Mouse (Mus musculus) midbrain, embryonic 12.5 days (tissue): ENCODE data around the gene Rbm28. TPM values are rescaled to one million over a fixed set of nuclear protein-coding genes. Genes with fewer than 3 reads are reported as not detected.

Experiments used
- ATAC-seq: fragments of 200-750 bp; cut with Nextera tagmentation; 2 replicates; pipeline ENCODE4 v1.8.0; 2017; ENCODE audit warnings: low read depth, moderate TSS enrichment, moderate library complexity; ENCODE audit not compliant: low FRiP score
- H3K27ac ChIP-seq: fragments of 300-500 bp; sonication (generic); replicated peaks from 2 replicates; pipeline ENCODE4 v1.5.1; 2016; ENCODE audit warnings: mild to moderate bottlenecking
- H3K27me3 ChIP-seq: fragments of 300-500 bp; sonication (generic); 2 replicates; pipeline ENCODE4 v1.6.1; 2016; ENCODE audit warnings: mild to moderate bottlenecking
- H3K36me3 ChIP-seq: fragments of 300-500 bp; sonication (generic); 2 replicates; pipeline ENCODE4 v1.6.1; 2016
- H3K4me1 ChIP-seq: fragments of 300-500 bp; sonication (generic); 2 replicates; pipeline ENCODE4 v1.6.1; 2016
- H3K4me2 ChIP-seq: fragments of 300-500 bp; sonication (generic); replicated peaks from 2 replicates; pipeline ENCODE4 v1.6.1; 2016; ENCODE audit warnings: mild to moderate bottlenecking, moderate library complexity
- H3K4me3 ChIP-seq: fragments of 300-500 bp; sonication (generic); 2 replicates; pipeline ENCODE4 v1.5.1; 2016; ENCODE audit warnings: mild to moderate bottlenecking
- H3K9ac ChIP-seq: fragments of 300-500 bp; sonication (generic); replicated peaks from 2 replicates; pipeline ENCODE4 v1.6.1; 2016; ENCODE audit warnings: mild to moderate bottlenecking, moderate library complexity
- H3K9me3 ChIP-seq: fragments of 300-500 bp; sonication (generic); 2 replicates; pipeline ENCODE4 v1.6.1; 2016; ENCODE audit warnings: mild to moderate bottlenecking
- WGBS: fragments of 180-500 bp; shearing (Covaris S2); methylation state at CpG from one replicate; pipeline ENCODE4 v1.1.7; 2016; 5-methylcytosine and 5-hydroxymethylcytosine counted together
- polyA plus RNA-seq: library from polyadenylated mRNA; unstranded; fragments of >200 nt; fragmentation: Nextera tagmentation; extraction: Ambion mirVana; gene quantifications from 2 replicates; pipeline ENCODE4 v1.2.1, GENCODE M21; 2016

Rbm28 gene
- polyA plus RNA-seq, 1 experiment from 2014 or later: 59.7 TPM

DNA sequence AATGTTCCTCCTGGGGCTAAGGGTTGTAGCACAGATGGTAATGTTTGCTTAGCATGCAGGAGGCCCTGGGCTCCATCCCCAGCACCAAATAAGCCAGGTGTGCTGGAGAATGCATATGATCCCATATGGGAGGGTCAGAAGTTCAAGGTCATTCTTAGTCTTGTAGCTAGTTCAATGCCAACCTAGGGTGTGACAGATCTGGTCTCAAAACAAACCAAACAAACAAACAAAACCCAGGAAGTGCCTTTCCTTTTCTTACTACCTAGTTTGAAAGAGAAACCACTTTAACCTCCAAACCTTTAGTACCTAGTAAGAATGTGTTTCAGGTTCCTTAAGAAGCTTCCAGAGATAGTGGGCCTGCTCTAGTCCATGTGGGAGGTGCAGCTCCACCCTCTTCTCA lies 46.6 kb downstream of the Rbm28 start:
- H3K36me3 ChIP-seq: 0 out of 2 replicates have a peak, but pooled peaks cover 2% of the 10 kb centered on the region
- no peak overlapping the region for H3K4me3 ChIP-seq
- no peaks in the 10 kb centered on the region for H3K27me3 ChIP-seq
- H3K9me3 ChIP-seq: no peaks in the 10 kb centered on the region
- no peaks in the 10 kb centered on the region for H3K4me1 ChIP-seq
- H3K4me2 ChIP-seq: no peak overlapping the region
- ATAC-seq: no peak
- H3K9ac ChIP-seq: no peak overlapping the region
- no peak overlapping the region for H3K27ac ChIP-seq

DNA sequence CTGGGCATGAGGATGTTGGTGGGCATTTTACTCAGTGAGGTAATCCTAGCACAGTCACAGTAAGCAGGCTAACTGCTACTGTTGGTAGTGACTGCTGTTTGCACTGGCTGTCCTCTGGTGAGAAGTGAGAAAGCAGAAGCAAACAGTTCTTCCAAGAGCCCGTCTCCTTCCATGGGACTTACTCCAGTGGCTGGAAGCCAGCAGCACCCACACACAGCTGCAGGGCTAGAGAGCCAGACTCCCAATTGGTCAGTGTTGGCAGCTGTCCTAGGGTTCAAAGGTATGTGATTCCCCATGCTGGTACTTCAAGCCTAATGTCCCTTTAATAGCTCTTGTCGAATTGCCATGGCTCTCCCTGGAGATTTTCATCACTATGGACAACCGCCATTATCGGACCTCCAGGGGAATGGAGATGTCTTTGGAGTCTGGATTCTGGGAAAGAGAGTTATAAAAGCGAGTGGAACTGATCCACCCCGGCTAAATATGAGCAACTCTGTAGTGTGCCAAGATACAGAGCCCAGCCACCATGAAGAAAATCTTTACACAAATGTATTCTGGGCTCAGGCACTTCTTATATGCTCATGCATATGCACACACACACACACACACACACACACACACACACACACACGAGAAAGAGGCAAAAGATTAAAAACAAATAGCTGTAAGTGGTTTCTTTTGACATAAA lies 47.2 kb downstream of the Rbm28 start:
- H3K27me3 ChIP-seq: no peaks in the 10 kb centered on the region
- no peaks in the 10 kb centered on the region for H3K4me1 ChIP-seq
- H3K36me3 ChIP-seq: no peaks in the 10 kb centered on the region
- no peak for ATAC-seq
- H3K27ac ChIP-seq: no peak overlapping the region
- no peaks in the 10 kb centered on the region for H3K9me3 ChIP-seq
- no peak overlapping the region for H3K9ac ChIP-seq
- no peak overlapping the region for H3K4me3 ChIP-seq
- WGBS: 65% methylated on average over 7 of the region's 7 CpGs
- H3K4me2 ChIP-seq: no peak overlapping the region

- 66% methylated on average over 7 of the region's 7 CpGs for WGBS
- no peak for ATAC-seq
- Histone ChIP-seq H3K4me1 (no peaks in the 10 kb centered on the region), H3K4me2 (no peak overlapping the region), H3K9me3 (peaks cover 4% of the 10 kb centered on the region; the same call in 1 of the 2 replicates), H3K4me3 (no peak overlapping the region), H3K36me3 (no peaks in the 10 kb centered on the region), H3K27ac (no peak overlapping the region), H3K27me3 (no peaks in the 10 kb centered on the region), H3K9ac (no peak overlapping the region)
Measured at GRCm38 (mm10) chr6:29115756-29116155, 49.0 kb downstream of the Rbm28 start.

GRCm38 (mm10) chr6:29111501-29111900 lies 53.3 kb downstream of the Rbm28 start:
- Histone ChIP-seq H3K9me3 (peaks cover 4% of the 10 kb centered on the region; the same call in 1 of the 2 replicates), H3K4me2 (no peak overlapping the region), H3K4me1 (no peaks in the 10 kb centered on the region), H3K4me3 (no peak overlapping the region), H3K27me3 (no peaks in the 10 kb centered on the region), H3K27ac (no peak overlapping the region), H3K9ac (no peak overlapping the region), H3K36me3 (no peaks in the 10 kb centered on the region)
- ATAC-seq: no peak
- 91% methylated on average over 4 of the region's 4 CpGs for WGBS

GRCm38 (mm10) chr6:29108376-29108775 lies 56.4 kb downstream of the Rbm28 start:
- H3K36me3 ChIP-seq: no peaks in the 10 kb centered on the region
- no peaks in the 10 kb centered on the region for H3K4me1 ChIP-seq
- no peak overlapping the region for H3K4me2 ChIP-seq
- H3K27ac ChIP-seq: no peak overlapping the region
- no peak overlapping the region for H3K4me3 ChIP-seq
- no peak overlapping the region for H3K9ac ChIP-seq
- peaks cover 4% of the 10 kb centered on the region; the same call in 1 of the 2 replicates for H3K9me3 ChIP-seq
- WGBS: 81% methylated on average over 1 of the region's 1 CpGs
- no peaks in the 10 kb centered on the region for H3K27me3 ChIP-seq
- ATAC-seq: no peak

- ATAC-seq: no peak
- Histone ChIP-seq H3K27me3 (no peaks in the 10 kb centered on the region), H3K4me2 (no peak overlapping the region), H3K4me3 (no peak overlapping the region), H3K4me1 (no peaks in the 10 kb centered on the region; the same call in 1 of the 2 replicates), H3K27ac (no peak overlapping the region), H3K36me3 (no peaks in the 10 kb centered on the region), H3K9me3 (no peaks in the 10 kb centered on the region), H3K9ac (no peak overlapping the region)
- WGBS: 90% methylated on average over 9 of the region's 9 CpGs
Measured at GRCm38 (mm10) chr6:29101248-29101864, 63.5 kb downstream of the Rbm28 start.

DNA sequence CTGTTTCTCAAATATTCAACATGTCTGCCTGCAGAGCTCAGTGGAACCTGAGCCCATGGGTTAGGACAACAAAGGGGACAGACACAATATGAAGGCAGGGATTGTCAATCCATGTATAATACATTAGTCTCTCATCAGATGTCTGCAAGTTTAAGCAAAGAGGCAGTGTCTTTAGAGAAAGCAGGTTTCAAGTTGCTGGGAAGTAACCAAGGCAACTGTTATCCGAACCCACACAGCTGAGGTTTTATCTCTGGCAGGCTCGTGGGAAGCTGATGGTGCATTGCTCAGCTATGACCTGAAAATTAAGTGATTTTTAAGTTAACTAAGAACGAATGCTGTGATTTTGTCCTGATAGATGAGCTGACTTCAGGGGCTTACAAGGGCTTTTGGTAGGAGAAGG lies 64.4 kb downstream of the Rbm28 start:
- H3K9ac ChIP-seq: no peak overlapping the region
- H3K4me3 ChIP-seq: no peak overlapping the region
- H3K27ac ChIP-seq: no peak overlapping the region
- H3K4me1 ChIP-seq: no peaks in the 10 kb centered on the region; the same call in 1 of the 2 replicates
- H3K4me2 ChIP-seq: no peak overlapping the region
- H3K36me3 ChIP-seq: no peaks in the 10 kb centered on the region
- ATAC-seq: no peak
- H3K9me3 ChIP-seq: no peaks in the 10 kb centered on the region
- WGBS: 26% methylated on average over 3 of the region's 3 CpGs
- no peaks in the 10 kb centered on the region for H3K27me3 ChIP-seq

- Histone ChIP-seq H3K4me2 (no peak overlapping the region), H3K9ac (no peak overlapping the region), H3K27ac (0 out of 2 replicates have a peak overlapping the region, but pooled peaks have one; percentile 22), H3K4me1 (no peaks in the 10 kb centered on the region; the same call in 1 of the 2 replicates), H3K9me3 (no peaks in the 10 kb centered on the region), H3K4me3 (no peak overlapping the region), H3K36me3 (no peaks in the 10 kb centered on the region), H3K27me3 (no peaks in the 10 kb centered on the region)
- 67% methylated on average over 14 of the region's 14 CpGs for WGBS
- ATAC-seq: no peak
Measured at GRCm38 (mm10) chr6:29099536-29100170, 65.2 kb downstream of the Rbm28 start.

DNA sequence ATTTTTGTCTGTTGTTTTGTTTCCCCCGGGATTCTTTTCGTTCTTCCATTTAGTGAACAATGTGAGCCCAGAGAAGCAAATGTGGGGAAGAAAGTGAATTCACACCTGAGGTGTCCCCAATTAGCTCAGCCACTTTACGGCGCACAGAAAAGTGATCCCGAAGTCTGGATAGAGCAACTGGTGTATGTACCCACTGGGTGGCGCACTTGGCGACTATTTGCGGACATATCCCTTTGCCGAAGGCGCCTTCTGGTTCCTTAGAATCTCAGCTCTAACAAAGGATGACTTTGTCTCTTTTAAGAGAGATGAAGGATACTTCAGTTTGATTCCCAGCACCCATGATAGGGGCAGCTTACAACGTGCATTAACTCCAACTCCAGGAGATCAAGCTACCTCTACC lies 71.9 kb downstream of the Rbm28 start:
- H3K4me2 ChIP-seq: no peak overlapping the region
- H3K27me3 ChIP-seq: 0 out of 2 replicates have a peak, but pooled peaks cover 3% of the 10 kb centered on the region
- no peak overlapping the region for H3K9ac ChIP-seq
- no peaks in the 10 kb centered on the region for H3K36me3 ChIP-seq
- H3K4me3 ChIP-seq: no peak overlapping the region
- no peak for ATAC-seq
- 0 out of 2 replicates have a peak, but pooled peaks cover 4% of the 10 kb centered on the region for H3K9me3 ChIP-seq
- no peaks in the 10 kb centered on the region for H3K4me1 ChIP-seq
- WGBS: 67% methylated on average over 11 of the region's 11 CpGs
- H3K27ac ChIP-seq: no peak overlapping the region

- H3K36me3 ChIP-seq: no peaks in the 10 kb centered on the region
- 0 out of 2 replicates have a peak, but pooled peaks cover 3% of the 10 kb centered on the region for H3K27me3 ChIP-seq
- H3K4me3 ChIP-seq: no peak overlapping the region
- 86% methylated on average over 7 of the region's 7 CpGs for WGBS
- no peak for ATAC-seq
- no peak overlapping the region for H3K4me2 ChIP-seq
- H3K9ac ChIP-seq: no peak overlapping the region
- no peaks in the 10 kb centered on the region for H3K4me1 ChIP-seq
- H3K27ac ChIP-seq: no peak overlapping the region
- 0 out of 2 replicates have a peak, but pooled peaks cover 4% of the 10 kb centered on the region for H3K9me3 ChIP-seq
Measured at GRCm38 (mm10) chr6:29092234-29092633, 72.6 kb downstream of the Rbm28 start.

DNA sequence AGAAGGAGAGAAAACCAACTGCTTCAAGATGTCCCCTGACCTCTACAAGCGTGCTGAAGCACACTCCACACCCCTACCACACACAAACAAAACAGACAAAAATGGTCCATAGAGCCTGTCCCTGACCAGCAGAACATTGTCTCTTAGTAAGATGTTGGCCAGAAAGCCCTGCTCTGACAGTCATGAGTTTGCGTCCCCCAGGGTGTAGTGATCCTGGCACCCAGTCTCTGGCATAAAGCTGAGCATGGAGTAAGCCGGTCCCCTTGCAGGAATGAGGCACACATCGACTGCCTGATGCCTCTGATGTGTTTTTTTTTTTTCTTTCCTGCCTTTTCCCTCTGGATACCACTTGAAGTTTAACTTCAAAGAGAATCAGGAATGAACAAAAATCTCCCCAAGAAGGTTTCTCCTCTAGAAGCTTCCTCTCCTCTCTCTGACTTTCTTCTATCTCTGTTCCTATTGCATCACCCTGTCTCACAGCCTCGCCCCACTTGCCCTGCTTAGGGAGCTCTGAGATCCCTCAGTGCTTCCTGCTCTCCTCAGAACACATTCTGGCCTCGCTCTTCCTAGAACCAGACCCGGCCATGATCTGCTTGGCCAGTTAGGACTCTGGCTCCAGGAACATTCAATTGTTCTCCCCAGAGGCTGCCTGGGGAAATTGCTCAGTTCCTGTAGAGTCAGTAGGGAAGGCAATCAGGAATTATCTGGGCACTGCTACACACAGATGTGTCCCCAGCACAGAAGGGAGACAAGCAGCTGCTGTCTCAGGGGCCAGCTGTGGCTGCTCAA lies 76.7 kb downstream of the Rbm28 start:
- no peak for ATAC-seq
- Histone ChIP-seq H3K27me3 (0 out of 2 replicates have a peak, but pooled peaks cover 3% of the 10 kb centered on the region), H3K4me1 (no peaks in the 10 kb centered on the region), H3K27ac (no peak overlapping the region), H3K4me2 (no peak overlapping the region), H3K9me3 (0 out of 2 replicates have a peak, but pooled peaks cover 4% of the 10 kb centered on the region), H3K36me3 (no peaks in the 10 kb centered on the region), H3K9ac (no peak overlapping the region), H3K4me3 (no peak overlapping the region)
- 81% methylated on average over 7 of the region's 7 CpGs for whole genome bisulfite sequencing
